Mouse (Mus musculus) Patski (cell line): ENCODE results near the gene Hspb6. TPM values are rescaled to one million over a fixed set of nuclear protein-coding genes. Genes with fewer than 3 reads are reported as not detected.

Experiments used
- ATAC-seq: fragments of 100-300 bp; one replicate; pipeline ENCODE4 v1.8.0; 2021
- CTCF ChIA-PET: fragments of 350-600 bp; sonication (Branson Sonifier 250); formaldehyde crosslinking; loops from one replicate; lab custom pipeline; 2022; ENCODE audit warnings: inconsistent platforms; lab: Charles Lee
- POLR2A ChIA-PET: fragments of 350-600 bp; sonication (Branson Sonifier 250); formaldehyde crosslinking; loops from one replicate; lab custom pipeline; 2022; ENCODE audit warnings: antibody characterized with exemption, inconsistent platforms; lab: Charles Lee
- DNase-seq: peaks from one replicate; pipeline ENCODE4 v3.0.0-alpha.2; 2011; ENCODE audit warnings: low read depth, low spot score
- H3K27me3 ChIP-seq: fragments of 371-371 bp; one replicate; pipeline ENCODE4 v1.5.1; 2021
- CTCF ChIP-seq: fragments of 100-300 bp; IDR thresholded peaks from one replicate; pipeline ENCODE4 v1.5.1; 2021
- in situ Hi-C: fragments of 300-500 bp; cut with MboI; formaldehyde crosslinking; loops from 3 replicates; pipeline ENCODE4 v1.11.1; 2018; ENCODE audit warnings: low pct_unique_long_range_greater_than_20kb, mixed read lengths
- polyA plus RNA-seq: library from polyadenylated mRNA; unstranded; gene quantifications from one replicate; pipeline ENCODE4 v1.2.3, GENCODE M21; 2021

Hspb6 gene
- polyA plus RNA-seq, 1 experiment from 2014 or later = 29.8 TPM

GRCm38 (mm10) chr7:30551445-30552101 is 405 bp upstream of the Hspb6 start:
- in situ Hi-C loops = loop anchor here (10.0 kb wide), 1 partner anchor 1727 kb away; the partner anchor contains the start of gene Ech1
- CTCF ChIA-PET = interaction anchor here (0.7 to 1.3 kb wide), 2 partner anchors 22 to 59 kb away, joined by 3 to 5 read pairs; no protein-coding TSS in a partner anchor
- POLR2A ChIA-PET = interaction anchor here (0.6 kb wide), 1 partner anchor 60 kb away, joined by 3 read pairs; no protein-coding TSS in a partner anchor
- DNase-seq = no peak
- TF ChIP-seq CTCF = no peak
- ATAC-seq = peak; percentile 49
- no peaks in the 10 kb centered on the region for H3K27me3 ChIP-seq

DNA sequence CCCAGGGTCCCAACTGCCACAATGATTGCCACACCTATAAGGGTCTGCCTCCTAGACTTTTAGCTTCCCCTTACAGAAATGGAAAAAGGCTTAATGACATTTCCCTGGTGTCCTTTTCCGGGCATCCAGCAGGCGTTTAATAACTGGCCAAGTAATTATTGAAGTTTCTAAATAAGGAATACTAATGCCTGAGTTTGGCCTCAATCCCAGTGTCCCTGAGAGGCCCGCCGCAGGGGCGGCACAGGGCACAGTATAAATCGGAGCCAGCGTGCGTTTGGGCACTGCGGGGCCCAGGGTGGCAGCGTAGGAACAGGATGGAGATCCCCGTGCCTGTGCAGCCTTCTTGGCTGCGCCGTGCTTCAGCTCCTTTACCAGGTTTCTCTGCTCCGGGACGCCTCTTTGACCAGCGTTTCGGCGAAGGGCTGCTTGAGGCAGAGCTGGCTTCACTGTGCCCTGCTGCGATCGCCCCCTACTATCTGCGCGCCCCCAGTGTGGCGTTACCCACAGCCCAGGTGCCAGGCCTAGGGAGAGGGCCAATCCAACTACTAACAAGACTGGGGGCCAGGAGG is 1.1 kb downstream of the Hspb6 start:
- ChIA-PET POLR2A (interaction anchor here (0.7 to 1.0 kb wide), 3 partner anchors 10 to 32 kb away, joined by 3 read pairs; partner anchors contain the start of genes Gm49396 and U2af1l4), CTCF (interaction anchor here (0.8 to 1.8 kb wide), 3 partner anchors 16 to 62 kb away, joined by 3 to 6 read pairs (median 6); no protein-coding TSS in a partner anchor)
- TF ChIP-seq CTCF = no peak
- DNase-seq (no peak), ATAC-seq (no peak)
- no peaks in the 10 kb centered on the region for H3K27me3 ChIP-seq
- in situ Hi-C loops = loop anchor here (10.0 kb wide), 1 partner anchor 1728 kb away; the partner anchor contains the start of gene Ech1

- in situ Hi-C loops = loop anchor here (10.0 kb wide), 1 partner anchor 1729 kb away; the partner anchor contains the start of gene Ech1
- ChIA-PET POLR2A (no interaction called here), CTCF (interaction anchor here (1.8 kb wide), 1 partner anchor 18 kb away, joined by 6 read pairs; no protein-coding TSS in a partner anchor)
- no peak for ATAC-seq
- DNase-seq = no peak
- no peak for TF ChIP-seq CTCF
- no peaks in the 10 kb centered on the region for H3K27me3 ChIP-seq
Observed at GRCm38 (mm10) chr7:30553810-30554584, 2.0 kb downstream of the Hspb6 start.

GRCm38 (mm10) chr7:30556894-30557536 is 5.0 kb downstream of the Hspb6 start:
- CTCF ChIA-PET = interaction anchor here (1.8 kb wide), 1 partner anchor 17 kb away, joined by 5 read pairs; no protein-coding TSS in a partner anchor
- ATAC-seq = no peak
- DNase-seq = no peak
- TF ChIP-seq CTCF = no peak
- no peaks in the 10 kb centered on the region for H3K27me3 ChIP-seq
- in situ Hi-C loops = loop anchor here (10.0 kb wide), 1 partner anchor 1732 kb away; the partner anchor contains the start of gene Ech1
- POLR2A ChIA-PET = interaction anchor here (1.2 to 1.3 kb wide), 2 partner anchors 19 to 31 kb away, joined by 3 to 5 read pairs; partner anchors contain the start of gene Kmt2b

DNA sequence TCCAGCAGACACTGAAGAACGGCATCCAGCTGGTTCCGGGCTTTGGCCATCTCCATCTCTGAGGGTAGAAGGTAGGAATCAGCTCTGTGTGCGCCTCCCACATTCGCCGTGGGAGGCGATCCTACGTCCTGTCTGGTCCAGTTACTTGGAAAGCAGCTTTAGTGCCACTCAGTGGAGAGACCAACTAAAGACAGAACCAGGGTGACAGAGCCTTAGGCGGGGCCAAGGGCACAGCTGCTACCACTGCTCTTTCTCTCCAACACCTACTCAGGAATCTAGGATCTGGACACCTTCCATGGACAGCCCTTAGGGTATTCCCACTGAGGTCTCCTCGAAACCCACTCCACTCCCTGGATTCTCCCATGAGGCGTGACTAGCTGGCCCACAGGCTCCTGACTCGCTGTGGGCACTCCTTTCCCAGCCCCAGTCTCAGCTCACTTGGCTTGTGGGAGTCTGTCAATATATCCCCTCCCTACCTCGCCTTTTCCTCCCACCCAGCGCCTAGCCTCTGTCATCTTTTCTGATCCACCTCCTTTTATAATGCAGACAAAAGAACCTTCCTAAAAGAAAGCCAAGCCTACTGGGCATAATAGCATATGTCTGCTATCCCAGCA is 6.0 kb downstream of the Hspb6 start:
- in situ Hi-C loops = loop anchor here (10.0 kb wide), 1 partner anchor 1733 kb away; the partner anchor contains the start of gene Ech1
- H3K27me3 ChIP-seq = no peaks in the 10 kb centered on the region
- no peak for TF ChIP-seq CTCF
- CTCF ChIA-PET = interaction anchor here (1.8 kb wide), 1 partner anchor 16 kb away, joined by 5 read pairs; no protein-coding TSS in a partner anchor
- ATAC-seq = no peak
- POLR2A ChIA-PET = interaction anchor here (1.2 to 1.5 kb wide), 3 partner anchors 10 to 30 kb away, joined by 3 to 5 read pairs (median 3); partner anchors contain the start of gene Kmt2b
- no peak for DNase-seq

DNA sequence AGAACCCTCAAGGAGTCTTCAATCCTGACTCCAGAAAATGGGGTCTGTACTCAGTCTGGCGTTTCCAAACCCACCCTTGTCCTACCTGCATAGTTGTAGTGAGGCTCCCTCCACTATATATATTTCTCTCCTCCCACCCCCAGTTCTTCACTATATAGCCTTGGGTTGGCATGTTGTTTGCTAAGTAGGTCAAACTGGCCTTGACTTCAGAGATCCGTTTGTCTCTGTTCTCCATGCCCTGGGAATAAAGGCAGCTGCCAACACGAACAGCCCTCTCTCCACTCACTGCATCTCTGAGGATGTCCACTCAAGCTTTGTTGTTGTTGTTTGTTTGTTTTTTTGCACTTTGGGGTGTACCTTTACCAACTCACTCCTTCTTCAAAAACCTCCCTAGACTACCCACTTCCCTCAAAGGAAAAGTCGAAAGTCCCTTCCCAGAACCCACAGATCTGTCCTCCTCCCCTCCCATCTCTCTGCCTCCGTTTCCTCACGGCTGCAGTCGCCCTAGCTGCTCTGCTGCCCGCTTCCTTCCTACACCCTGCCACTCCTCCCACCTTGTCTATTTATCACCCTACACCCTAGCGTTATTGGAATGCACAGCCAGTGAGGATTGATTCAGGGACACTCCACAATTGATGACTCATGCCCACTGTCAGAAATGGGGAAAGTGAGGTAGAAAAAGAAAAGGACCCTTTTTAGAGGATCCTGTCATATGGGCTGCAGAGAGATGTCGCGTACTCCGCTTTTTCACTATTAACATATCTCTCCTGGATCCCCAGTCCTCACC is 6.9 kb downstream of the Hspb6 start:
- ChIA-PET POLR2A (interaction anchor here (1.1 to 1.5 kb wide), 2 partner anchors 9 to 19 kb away, joined by 3 read pairs; no protein-coding TSS in a partner anchor), CTCF (no interaction called here)
- no peak for ATAC-seq
- H3K27me3 ChIP-seq = no peaks in the 10 kb centered on the region
- DNase-seq = no peak
- in situ Hi-C loops = loop anchor here (10.0 kb wide), 1 partner anchor 1734 kb away; the partner anchor contains the start of gene Ech1
- no peak for TF ChIP-seq CTCF

DNA sequence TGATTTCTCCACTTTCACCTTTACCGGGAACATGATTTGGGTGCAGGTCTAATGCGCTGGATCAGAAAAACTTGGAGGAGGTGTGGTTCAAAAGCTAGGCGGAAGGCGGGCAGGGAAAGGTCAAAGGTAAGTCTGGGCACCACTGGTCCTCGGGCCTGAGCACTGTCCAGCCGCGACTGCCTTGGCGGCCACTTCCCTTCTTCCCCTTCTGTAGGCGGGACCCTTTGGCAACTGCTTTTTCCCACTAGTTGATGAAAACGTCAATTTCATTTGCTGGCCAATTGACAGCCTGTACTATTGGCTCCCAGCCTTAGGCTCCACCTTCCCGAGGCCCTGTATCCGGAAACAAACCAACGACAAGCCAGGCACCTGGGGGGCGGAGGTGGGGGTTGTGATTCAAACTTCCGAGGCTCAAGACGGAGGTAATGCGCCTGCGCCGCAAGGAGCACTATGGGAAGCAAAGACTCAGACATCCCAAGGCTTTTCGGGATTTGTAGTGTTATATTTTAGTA is 7.5 kb downstream of the Hspb6 start, which contains the start of gene Lin37:
TSS of gene Lin37 (minus strand) at position 396 of the 512 bp plus-strand sequence.
- ChIA-PET POLR2A (interaction anchor here (0.5 to 1.5 kb wide), 3 partner anchors 8 to 202 kb away, joined by 3 read pairs; no protein-coding TSS in a partner anchor), CTCF (no interaction called here)
- in situ Hi-C loops = loop anchor here (10.0 kb wide), 1 partner anchor 1735 kb away; the partner anchor contains the start of gene Ech1
- no peaks in the 10 kb centered on the region for H3K27me3 ChIP-seq
- no peak for TF ChIP-seq CTCF
- DNase-seq (peak; percentile 95), ATAC-seq (peak; percentile 83)

- CTCF ChIA-PET = no interaction called here
- TF ChIP-seq CTCF = no peak
- POLR2A ChIA-PET = interaction anchor here (0.5 kb wide), 1 partner anchor 203 kb away, joined by 3 read pairs; no protein-coding TSS in a partner anchor
- in situ Hi-C loops = no loop called here
- H3K27me3 ChIP-seq = no peaks in the 10 kb centered on the region
- DNase-seq (no peak), ATAC-seq (no peak)
Observed at GRCm38 (mm10) chr7:30560296-30560695, 8.3 kb downstream of the Hspb6 start.
